Mouse (Mus musculus) MEL (cell line): ENCODE results near the gene Arhgef2.

Experiments used
- BHLHE40 ChIP-seq: IDR thresholded peaks from 2 replicates; pipeline ENCODE4 v1.6.1; 2012; ENCODE audit warnings: low read depth, mild to moderate bottlenecking, inconsistent platforms, low read length, improper control_type of control experiment, borderline replicate concordance
- CTCF ChIP-seq, 3 experiments: IDR thresholded peaks in 2 of 3; conservative IDR thresholded peaks in 1 of 3; 2 replicates each; pipeline ENCODE4 v1.5.1; 2011 to 2012; ENCODE audit warnings: low read length in 3 of 3, low read depth in 2 of 3, mild to moderate bottlenecking in 2 of 3, improper control_type of control experiment in 1 of 3, inconsistent platforms in 1 of 3, mixed read lengths in 1 of 3, moderate library complexity in 1 of 3; ENCODE audit not compliant: control insufficient read depth in 1 of 3, insufficient read depth in 1 of 3, poor library complexity in 1 of 3, severe bottlenecking in 1 of 3
- GABPA ChIP-seq: IDR thresholded peaks from 2 replicates; pipeline ENCODE4 v1.6.1; 2012; ENCODE audit warnings: low read depth, mild to moderate bottlenecking, inconsistent platforms, low read length, improper control_type of control experiment, moderate library complexity
- NELFE ChIP-seq: IDR thresholded peaks from 2 replicates; pipeline ENCODE4 v1.6.1; 2011; ENCODE audit warnings: low read depth, low read length, improper control_type of control experiment

GRCm38 (mm10) chr3:88593893-88594580, 11.7 kb upstream of the Arhgef2 start:
- no peak for TF ChIP-seq GABPA
- no peak for TF ChIP-seq BHLHE40
- TF ChIP-seq CTCF (IDR thresholded peaks at IDR 0.05 in 2 of 3, conservative IDR thresholded peaks at IDR 0.05 in 1 of 3; ENCODE audit: control insufficient read depth in 1 of 3, insufficient read depth in 1 of 3, low read depth in 2 of 3, low read length in 3 of 3, poor library complexity in 1 of 3, severe bottlenecking in 1 of 3): no peak
- no peak for TF ChIP-seq NELFE
